Mouse (Mus musculus): ENCODE data around the gene BC053393. TPM values are rescaled to one million over a fixed set of nuclear protein-coding genes. Genes with fewer than 3 reads are reported as not detected.

BC053393 gene
- polyA plus RNA-seq, 1 experiment from 2014 or later: 0.10 TPM

Other genes with a start within 250 kb of the BC053393 start
- gene Itk, start 182.0 kb upstream of the BC053393 start, polyA plus RNA-seq (2015; fragmentation: Nextera tagmentation; extraction: Ambion mirVana): 99.7 and 113 TPM in 2 replicates
- 0.73 and 1.1 TPM in 2 replicates for gene Fam71b, start 175.0 kb upstream of the BC053393 start, polyA plus RNA-seq (2015; fragmentation: Nextera tagmentation; extraction: Ambion mirVana)
- 66.4 and 69.4 TPM in 2 replicates for gene Med7, start 134.6 kb upstream of the BC053393 start, polyA plus RNA-seq (2015; fragmentation: Nextera tagmentation; extraction: Ambion mirVana)
- gene Havcr2, start 116.6 kb upstream of the BC053393 start, polyA plus RNA-seq (2015; fragmentation: Nextera tagmentation; extraction: Ambion mirVana): 0.55 and 0.82 TPM in 2 replicates
- gene Gm12169, start 47.3 kb upstream of the BC053393 start, polyA plus RNA-seq (2015; fragmentation: Nextera tagmentation; extraction: Ambion mirVana): not detected in 2 replicates
- gene Dppa1, start 57.7 kb downstream of the BC053393 start, polyA plus RNA-seq (2015; fragmentation: Nextera tagmentation; extraction: Ambion mirVana): 0.41 and 0.44 TPM in 2 replicates
- 0.05 and 0.18 TPM in 2 replicates for gene Timd2, start 135.5 kb downstream of the BC053393 start, polyA plus RNA-seq (2015; fragmentation: Nextera tagmentation; extraction: Ambion mirVana)
- 0.10 TPM in 1 of 2 replicates, not detected in the other for gene Havcr1, start 163.5 kb downstream of the BC053393 start, polyA plus RNA-seq (2015; fragmentation: Nextera tagmentation; extraction: Ambion mirVana)
- gene Timd4, start 239.3 kb downstream of the BC053393 start, polyA plus RNA-seq (2015; fragmentation: Nextera tagmentation; extraction: Ambion mirVana): 5.8 and 7.2 TPM in 2 replicates

Data from thymus, postnatal 0 days (tissue).